Mouse (Mus musculus): ENCODE measurements around the gene Gucd1. TPM values are rescaled to one million over a fixed set of nuclear protein-coding genes. Genes with fewer than 3 reads are reported as not detected.

Gucd1 gene
- polyA plus RNA-seq, 1 experiment from 2014 or later = 39.8 TPM

DNA sequence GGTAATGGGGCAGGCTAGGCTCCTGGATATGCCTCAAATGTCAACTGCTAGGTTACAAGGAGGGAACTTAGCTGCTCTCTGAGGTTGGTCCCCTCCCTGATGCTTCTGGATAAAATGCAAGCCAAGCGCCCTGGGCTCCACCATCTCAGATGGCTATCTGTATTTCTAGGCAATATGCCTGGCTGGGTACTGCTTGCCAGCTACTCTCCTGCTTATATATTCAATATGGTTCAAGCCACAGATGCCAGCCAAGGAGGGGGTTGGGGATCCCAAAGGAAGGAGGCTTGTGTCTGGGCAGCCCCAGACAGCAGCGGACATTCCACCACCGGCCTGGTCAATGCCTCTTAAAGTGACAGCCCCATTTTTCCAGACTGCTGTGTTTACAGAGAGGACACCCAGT is 40.7 kb upstream of the Gucd1 start:
- peaks cover 21% of the 10 kb centered on the region for H3K4me1 ChIP-seq (replicated peaks)
- WGBS = 30% methylated on average over 3 of the region's 3 CpGs
- no peak overlapping the region for H3K4me2 ChIP-seq (replicated peaks)
- ATAC-seq = no peak
- H3K9me3 ChIP-seq = no peaks in the 10 kb centered on the region
- no peak overlapping the region for H3K9ac ChIP-seq
- H3K36me3 ChIP-seq = no peaks in the 10 kb centered on the region
- H3K4me3 ChIP-seq (replicated peaks) = no peak overlapping the region
- peaks cover 29% of the 10 kb centered on the region for H3K27me3 ChIP-seq (replicated peaks)
- H3K27ac ChIP-seq = no peak overlapping the region

DNA sequence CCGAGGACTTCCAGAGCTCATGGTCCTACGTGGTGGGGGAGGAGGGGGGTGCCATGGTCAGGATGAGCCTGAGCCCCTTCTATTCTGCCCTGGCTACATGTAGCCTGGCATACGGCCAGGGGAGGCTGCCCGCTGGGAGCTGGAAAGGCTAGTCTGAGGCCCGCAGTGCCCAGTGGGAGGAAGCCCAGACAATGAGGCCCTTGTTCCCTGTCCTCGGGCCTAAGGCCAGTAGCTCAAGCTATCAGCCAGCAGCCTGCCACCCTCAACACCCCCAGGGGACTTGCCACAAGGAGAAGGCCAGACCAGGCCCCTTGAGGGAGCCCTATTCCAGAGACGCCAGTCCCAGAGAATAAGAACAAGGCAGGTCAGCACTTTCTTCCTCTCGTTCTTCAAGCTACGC is 38.3 kb upstream of the Gucd1 start:
- peak; percentile 30; the same call in 1 of the 2 replicates for ATAC-seq
- Histone ChIP-seq H3K27ac (no peak overlapping the region), H3K27me3 (replicated peaks) (peaks cover 20% of the 10 kb centered on the region), H3K9ac (no peak overlapping the region), H3K4me2 (replicated peaks) (no peak overlapping the region), H3K4me3 (replicated peaks) (no peak overlapping the region), H3K36me3 (no peaks in the 10 kb centered on the region), H3K9me3 (no peaks in the 10 kb centered on the region), H3K4me1 (replicated peaks) (peaks cover 23% of the 10 kb centered on the region)
- WGBS = 65% methylated on average over 9 of the region's 9 CpGs

DNA sequence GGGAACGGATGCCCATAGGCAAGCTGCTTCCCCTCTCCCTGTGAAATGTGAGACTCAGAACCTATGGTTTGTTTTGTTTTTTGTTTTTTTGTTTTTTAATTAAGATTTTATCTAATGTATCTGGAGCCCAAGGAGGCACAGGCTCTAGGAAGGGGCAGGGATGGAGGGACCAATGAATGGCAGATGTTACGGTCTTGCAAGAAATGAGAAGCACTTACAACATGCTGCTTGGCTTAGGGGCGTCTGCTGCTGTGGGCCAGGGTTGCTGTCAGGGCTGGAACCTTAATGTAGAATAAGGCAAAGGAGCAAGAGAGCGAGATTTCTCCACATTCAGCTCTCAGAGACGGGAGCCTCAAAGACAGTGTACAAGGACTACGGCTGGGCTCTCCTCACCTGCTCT is 37.8 kb upstream of the Gucd1 start:
- no peaks in the 10 kb centered on the region for H3K9me3 ChIP-seq
- no peak overlapping the region for H3K4me3 ChIP-seq (replicated peaks)
- 85% methylated on average over 6 of the region's 6 CpGs for WGBS
- no peak overlapping the region for H3K4me2 ChIP-seq (replicated peaks)
- no peaks in the 10 kb centered on the region for H3K36me3 ChIP-seq
- peaks cover 24% of the 10 kb centered on the region for H3K4me1 ChIP-seq (replicated peaks)
- ATAC-seq = no peak
- peaks cover 15% of the 10 kb centered on the region for H3K27me3 ChIP-seq (replicated peaks)
- H3K27ac ChIP-seq = no peak overlapping the region
- no peak overlapping the region for H3K9ac ChIP-seq

DNA sequence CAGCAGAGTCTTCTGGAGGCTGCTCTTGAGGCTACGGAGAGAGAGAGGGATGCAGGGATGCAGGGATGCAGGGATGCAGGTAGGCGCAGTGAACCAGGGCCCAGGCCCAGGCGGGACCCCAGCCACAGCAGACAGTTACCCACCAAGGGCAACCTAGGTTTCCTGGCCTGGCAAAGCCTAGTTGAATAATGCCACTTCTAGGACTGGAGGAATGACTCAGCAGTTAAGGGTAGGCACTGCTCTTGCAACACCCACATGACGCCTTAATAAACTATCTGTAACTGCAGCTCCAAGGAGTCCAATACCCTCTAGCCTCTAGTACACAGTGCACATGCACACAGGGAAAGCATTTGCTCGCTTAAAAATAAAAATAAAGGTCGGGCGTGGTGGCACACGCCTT is 36.3 kb upstream of the Gucd1 start:
- WGBS = 86% methylated on average over 8 of the region's 8 CpGs
- H3K36me3 ChIP-seq = no peaks in the 10 kb centered on the region
- H3K9me3 ChIP-seq = no peaks in the 10 kb centered on the region
- H3K4me2 ChIP-seq (replicated peaks) = no peak overlapping the region
- H3K4me1 ChIP-seq (replicated peaks) = peaks cover 10% of the 10 kb centered on the region
- no peak overlapping the region for H3K4me3 ChIP-seq (replicated peaks)
- H3K27me3 ChIP-seq (replicated peaks) = 0 out of 2 replicates have a peak, but pooled peaks cover 6% of the 10 kb centered on the region
- H3K9ac ChIP-seq = no peak overlapping the region
- H3K27ac ChIP-seq = no peak overlapping the region
- peak; percentile 29; the same call in 1 of the 2 replicates for ATAC-seq

DNA sequence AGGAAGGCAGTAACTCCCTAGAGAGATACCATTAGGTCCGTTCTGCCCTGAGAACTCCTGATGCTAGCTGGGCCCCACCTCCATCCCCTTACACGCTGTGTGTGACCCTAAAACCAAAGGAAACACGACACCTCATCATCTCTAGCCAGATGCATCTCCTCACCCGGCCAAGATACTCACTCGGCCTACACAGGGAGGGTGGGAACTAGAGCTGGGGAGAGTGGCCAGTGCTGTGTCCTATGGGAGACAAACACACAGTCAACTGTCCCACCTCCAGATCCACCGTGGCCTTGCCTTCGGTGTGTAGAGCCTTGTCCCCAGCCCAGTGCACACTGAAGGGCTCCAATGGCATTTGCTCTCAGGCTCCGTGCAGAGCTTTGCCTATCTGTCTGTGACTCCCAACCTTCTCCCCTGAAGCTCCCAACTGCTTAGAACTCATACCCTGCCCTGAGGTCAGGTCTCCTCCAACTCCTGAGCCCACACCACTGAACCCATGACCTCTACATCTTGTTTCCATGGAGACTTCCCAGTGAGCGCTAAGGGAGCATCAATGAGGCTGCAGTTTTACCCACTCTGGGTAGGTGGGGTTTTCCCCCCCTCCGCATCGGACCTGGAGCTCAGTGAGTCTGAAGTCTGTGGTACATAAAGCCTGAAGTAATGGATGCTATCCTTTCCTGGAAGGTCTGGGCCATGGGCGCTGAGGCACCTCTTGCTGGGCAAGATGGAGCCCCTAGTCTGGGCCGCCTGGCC is 35.1 kb upstream of the Gucd1 start:
- Histone ChIP-seq H3K4me2 (replicated peaks) (no peak overlapping the region), H3K9me3 (no peaks in the 10 kb centered on the region), H3K27ac (no peak overlapping the region), H3K27me3 (replicated peaks) (no peaks in the 10 kb centered on the region), H3K36me3 (no peaks in the 10 kb centered on the region), H3K9ac (no peak overlapping the region), H3K4me3 (replicated peaks) (no peak overlapping the region), H3K4me1 (replicated peaks) (peaks cover 10% of the 10 kb centered on the region; the same call in 1 of the 2 replicates)
- WGBS = 61% methylated on average over 13 of the region's 13 CpGs
- ATAC-seq = no peak

DNA sequence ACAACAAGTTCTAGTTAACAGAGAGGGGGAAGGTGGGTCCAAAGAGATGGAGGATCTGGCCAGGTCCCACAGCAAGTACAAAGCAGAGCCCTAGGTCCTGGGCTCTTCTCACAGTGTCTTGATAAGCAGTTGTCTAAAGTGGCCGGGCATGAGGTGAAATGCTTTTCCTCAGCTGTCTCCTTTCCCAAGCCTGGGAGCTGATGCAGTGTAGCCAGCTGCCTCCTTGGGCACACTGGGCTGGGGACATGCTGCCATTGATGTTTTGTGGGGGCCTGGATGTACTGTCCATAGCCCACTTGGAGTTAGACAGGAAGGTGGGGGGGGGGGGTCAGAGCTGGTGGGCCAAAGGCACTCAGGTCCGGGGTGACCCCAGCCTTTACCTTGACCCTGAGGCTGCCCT is 34.3 kb upstream of the Gucd1 start:
- Histone ChIP-seq H3K4me3 (replicated peaks) (no peak overlapping the region), H3K9ac (no peak overlapping the region), H3K27ac (no peak overlapping the region), H3K9me3 (no peaks in the 10 kb centered on the region), H3K36me3 (no peaks in the 10 kb centered on the region), H3K27me3 (replicated peaks) (no peaks in the 10 kb centered on the region), H3K4me1 (replicated peaks) (peaks cover 10% of the 10 kb centered on the region; the same call in 1 of the 2 replicates), H3K4me2 (replicated peaks) (no peak overlapping the region)
- 70% methylated on average over 2 of the region's 2 CpGs for WGBS
- no peak for ATAC-seq

DNA sequence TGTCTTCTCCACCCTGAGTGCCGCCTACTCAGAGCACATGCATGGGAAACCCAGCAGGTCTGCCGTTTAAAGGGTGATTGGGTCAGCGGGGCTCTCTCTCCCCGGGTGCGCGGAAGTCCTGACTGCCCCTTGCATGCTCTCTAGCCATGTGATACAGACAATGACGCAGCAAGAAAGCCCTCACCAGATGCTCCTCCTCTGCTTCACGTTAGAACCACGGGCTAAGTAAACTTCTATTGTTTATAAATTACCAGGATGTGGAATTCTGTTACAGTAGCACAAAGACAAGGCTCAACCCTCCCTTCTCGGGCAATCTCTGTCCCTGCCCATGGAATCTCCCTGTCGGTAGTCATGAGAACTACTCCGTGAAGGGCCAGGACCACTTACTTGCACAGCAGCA is 33.4 kb upstream of the Gucd1 start:
- H3K4me1 ChIP-seq (replicated peaks) = peaks cover 10% of the 10 kb centered on the region; the same call in 1 of the 2 replicates
- peak overlapping the region; percentile 28 for H3K4me2 ChIP-seq (replicated peaks)
- no peak overlapping the region for H3K27ac ChIP-seq
- H3K36me3 ChIP-seq = no peaks in the 10 kb centered on the region
- H3K4me3 ChIP-seq (replicated peaks) = no peak overlapping the region
- WGBS = 25% methylated on average over 12 of the region's 12 CpGs
- no peaks in the 10 kb centered on the region for H3K9me3 ChIP-seq
- no peaks in the 10 kb centered on the region for H3K27me3 ChIP-seq (replicated peaks)
- H3K9ac ChIP-seq = no peak overlapping the region
- no peak for ATAC-seq

DNA sequence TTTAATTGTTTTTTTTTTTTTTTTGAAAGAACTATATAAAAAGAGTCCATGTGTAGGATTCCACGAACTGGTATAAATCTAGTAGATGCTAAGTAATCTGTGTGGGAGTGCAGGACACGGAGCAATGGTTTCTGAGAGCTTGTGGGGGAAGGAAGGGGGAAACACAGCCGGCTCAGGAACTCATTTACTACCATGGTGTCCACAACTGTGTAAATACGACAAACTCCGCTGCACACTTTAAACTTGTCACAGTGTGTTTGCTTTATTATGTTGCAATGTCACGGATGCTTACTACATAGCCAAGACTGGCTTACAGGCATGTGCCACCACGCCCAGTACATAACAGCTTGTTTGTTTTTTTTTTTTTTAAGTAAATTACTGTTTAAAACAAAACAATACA is 32.1 kb upstream of the Gucd1 start:
- Histone ChIP-seq H3K4me2 (replicated peaks) (no peak overlapping the region), H3K27me3 (replicated peaks) (no peaks in the 10 kb centered on the region), H3K4me1 (replicated peaks) (peaks cover 10% of the 10 kb centered on the region; the same call in 1 of the 2 replicates), H3K9me3 (no peaks in the 10 kb centered on the region), H3K36me3 (no peaks in the 10 kb centered on the region), H3K9ac (no peak overlapping the region), H3K27ac (no peak overlapping the region), H3K4me3 (replicated peaks) (no peak overlapping the region)
- WGBS = 43% methylated on average over 7 of the region's 7 CpGs
- ATAC-seq = no peak

DNA sequence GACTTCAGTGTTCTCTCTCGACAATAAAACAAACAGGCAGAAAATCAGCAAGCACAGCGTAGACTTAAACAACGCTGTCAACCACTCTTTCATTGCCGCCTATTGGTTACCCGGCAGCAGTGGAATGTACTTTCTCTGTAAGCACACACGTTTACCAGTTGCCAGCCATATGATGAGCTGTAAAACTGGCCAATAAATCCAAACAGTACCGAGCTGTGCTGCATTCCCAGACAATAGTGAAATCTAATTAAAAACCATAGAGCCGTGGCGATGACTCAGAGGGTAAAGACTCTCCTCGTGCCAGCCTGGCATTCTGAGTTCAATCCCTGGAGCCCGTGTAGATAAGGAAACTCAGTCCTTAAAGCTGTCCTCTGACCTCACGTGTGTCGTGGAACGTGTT is 30.7 kb upstream of the Gucd1 start:
- Histone ChIP-seq H3K27ac (peak overlapping the region; percentile 33), H3K36me3 (no peaks in the 10 kb centered on the region), H3K4me1 (replicated peaks) (peaks cover 10% of the 10 kb centered on the region; the same call in 1 of the 2 replicates), H3K4me2 (replicated peaks) (peak overlapping the region; percentile 18), H3K9ac (no peak overlapping the region), H3K27me3 (replicated peaks) (no peaks in the 10 kb centered on the region), H3K9me3 (no peaks in the 10 kb centered on the region), H3K4me3 (replicated peaks) (no peak overlapping the region)
- WGBS = 16% methylated on average over 14 of the region's 14 CpGs
- peak; percentile 75 for ATAC-seq

DNA sequence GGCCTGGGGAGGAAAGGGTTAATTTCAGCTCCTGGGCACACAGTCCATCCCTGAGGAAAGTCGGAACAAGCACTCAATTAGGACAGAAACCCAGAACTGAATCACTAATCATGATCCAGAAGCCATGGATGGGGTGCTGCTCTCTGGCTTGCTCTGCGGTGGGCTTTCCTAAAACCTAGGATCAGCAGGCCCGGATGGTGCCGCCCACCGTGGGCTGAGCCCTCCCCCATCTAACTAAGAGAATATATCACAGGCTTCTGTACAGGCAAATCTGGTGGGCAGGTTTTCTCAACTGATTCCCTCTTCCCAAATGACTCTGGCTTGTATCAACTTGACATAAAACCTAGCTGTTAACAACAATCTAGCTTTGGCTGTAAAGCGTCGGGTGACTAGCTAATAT is 30.1 kb upstream of the Gucd1 start:
- H3K4me1 ChIP-seq (replicated peaks) = peaks cover 10% of the 10 kb centered on the region; the same call in 1 of the 2 replicates
- peak; percentile 48; the same call in 1 of the 2 replicates for ATAC-seq

DNA sequence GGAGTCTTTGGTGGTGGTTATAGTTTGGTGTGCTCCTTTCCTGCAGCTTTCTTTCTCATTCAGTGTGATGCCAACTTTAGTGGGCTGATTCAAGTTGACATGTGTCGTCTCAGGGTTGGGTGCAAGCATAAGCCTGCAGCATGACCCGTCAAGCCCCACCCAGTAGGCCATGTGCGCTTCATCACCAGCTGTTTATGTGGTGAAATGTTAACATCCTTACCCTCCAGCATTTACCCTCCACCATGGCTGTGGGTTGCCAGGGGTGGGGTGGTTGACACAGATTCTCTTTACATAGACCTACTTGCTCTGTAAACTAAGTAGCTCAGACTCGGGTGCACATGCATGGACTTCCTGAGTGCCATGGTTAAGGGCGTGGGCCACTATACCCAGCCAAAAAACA is 18.4 kb upstream of the Gucd1 start:
- Histone ChIP-seq H3K9me3 (no peaks in the 10 kb centered on the region), H3K27ac (no peak overlapping the region), H3K27me3 (replicated peaks) (no peaks in the 10 kb centered on the region), H3K9ac (no peak overlapping the region), H3K4me1 (replicated peaks) (no peaks in the 10 kb centered on the region), H3K36me3 (peaks cover 10% of the 10 kb centered on the region), H3K4me3 (replicated peaks) (no peak overlapping the region), H3K4me2 (replicated peaks) (no peak overlapping the region)
- no peak for ATAC-seq
- WGBS = 76% methylated on average over 5 of the region's 5 CpGs

More for the DNA sequence above, 30.1 kb upstream of the Gucd1 start:
- Histone ChIP-seq H3K4me2 (replicated peaks) (peak overlapping the region; percentile 18), H3K9ac (no peak overlapping the region), H3K4me3 (replicated peaks) (no peak overlapping the region), H3K9me3 (no peaks in the 10 kb centered on the region), H3K27ac (peak overlapping the region; percentile 33), H3K27me3 (replicated peaks) (no peaks in the 10 kb centered on the region), H3K36me3 (no peaks in the 10 kb centered on the region)
- WGBS = 28% methylated on average over 7 of the region's 7 CpGs

DNA sequence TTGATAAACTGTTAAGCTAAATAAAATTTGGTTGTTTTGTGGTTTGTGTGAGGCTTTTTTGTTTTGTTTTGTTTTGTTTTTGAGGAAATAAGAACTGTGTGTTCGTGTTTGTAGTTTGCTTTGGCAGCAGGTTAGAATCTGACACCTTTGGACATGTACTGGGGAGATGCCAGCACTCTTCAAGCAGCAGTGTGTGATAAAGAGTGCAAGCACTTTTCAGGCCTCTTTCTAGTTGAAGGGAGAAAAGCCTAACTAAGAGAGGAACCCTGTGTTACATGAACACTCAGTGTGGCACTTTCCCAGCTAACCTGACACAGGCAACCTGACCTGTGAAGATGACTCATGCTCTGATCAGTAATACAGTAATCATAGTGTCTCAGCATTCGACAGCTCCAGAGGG is 17.7 kb upstream of the Gucd1 start:
- Histone ChIP-seq H3K27me3 (replicated peaks) (no peaks in the 10 kb centered on the region), H3K4me3 (replicated peaks) (no peak overlapping the region), H3K4me2 (replicated peaks) (no peak overlapping the region), H3K9ac (no peak overlapping the region), H3K4me1 (replicated peaks) (no peaks in the 10 kb centered on the region), H3K36me3 (peaks cover 10% of the 10 kb centered on the region), H3K9me3 (no peaks in the 10 kb centered on the region), H3K27ac (no peak overlapping the region)
- 85% methylated on average over 2 of the region's 2 CpGs for WGBS
- ATAC-seq = no peak

DNA sequence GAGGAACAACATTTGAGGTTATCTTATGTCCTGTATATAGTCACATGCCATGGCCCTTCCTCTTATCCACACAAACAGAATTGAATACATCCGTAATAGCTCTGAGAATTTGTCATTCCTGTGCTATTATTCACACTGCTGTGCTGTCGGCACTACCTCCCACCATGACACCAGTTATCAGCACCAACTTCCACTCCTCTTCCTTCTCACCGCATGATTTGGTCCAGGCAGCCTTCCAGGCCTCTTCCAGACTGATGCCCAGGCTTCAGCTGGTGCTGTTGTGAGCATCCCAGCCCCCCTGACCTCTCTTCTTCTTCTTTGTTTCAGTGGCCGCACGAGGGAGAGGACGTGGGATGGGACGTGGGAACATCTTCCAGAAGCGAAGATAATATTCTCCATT is 17.2 kb upstream of the Gucd1 start:
- ATAC-seq = no peak
- WGBS = 83% methylated on average over 8 of the region's 8 CpGs
- Histone ChIP-seq H3K27me3 (replicated peaks) (no peaks in the 10 kb centered on the region), H3K4me1 (replicated peaks) (no peaks in the 10 kb centered on the region), H3K4me3 (replicated peaks) (no peak overlapping the region), H3K9me3 (no peaks in the 10 kb centered on the region), H3K9ac (no peak overlapping the region), H3K27ac (no peak overlapping the region), H3K4me2 (replicated peaks) (no peak overlapping the region), H3K36me3 (peaks cover 10% of the 10 kb centered on the region)
